Mouse (Mus musculus) kidney, postnatal 0 days (tissue): ENCODE results near the gene Mad1l1. TPM values are rescaled to one million over a fixed set of nuclear protein-coding genes. Genes with fewer than 3 reads are reported as not detected.

Experiments
- ATAC-seq: fragments of 200-750 bp; cut with Nextera tagmentation; replicated peaks from 2 replicates; pipeline ENCODE4 v1.8.0; 2017; ENCODE audit warnings: low read depth, moderate number of reproducible peaks, moderate TSS enrichment, moderate library complexity; ENCODE audit not compliant: low FRiP score
- DNase-seq: peaks from one replicate; pipeline ENCODE4 v3.0.0-alpha.2; 2016; ENCODE audit warnings: low spot score
- H3K27ac ChIP-seq: fragments of 300-500 bp; sonication (generic); 2 replicates; pipeline ENCODE4 v1.5.1; 2014; ENCODE audit warnings: mild to moderate bottlenecking
- H3K27me3 ChIP-seq: fragments of 300-500 bp; sonication (generic); 2 replicates; pipeline ENCODE4 v1.6.1; 2014; ENCODE audit warnings: low read length, mixed read lengths; ENCODE audit not compliant: insufficient read depth
- H3K36me3 ChIP-seq: fragments of 300-500 bp; sonication (generic); 2 replicates; pipeline ENCODE4 v1.6.1; 2014; ENCODE audit warnings: low read length, mixed read lengths; ENCODE audit not compliant: insufficient read depth
- H3K4me1 ChIP-seq: fragments of 300-500 bp; sonication (generic); replicated peaks from 2 replicates; pipeline ENCODE4 v1.6.1; 2014; ENCODE audit warnings: antibody characterized with exemption, low read length, mixed read lengths; ENCODE audit not compliant: insufficient read depth
- H3K4me2 ChIP-seq: fragments of 300-500 bp; sonication (generic); 2 replicates; pipeline ENCODE4 v1.6.1; 2014; ENCODE audit warnings: mild to moderate bottlenecking, low read length, moderate library complexity, mixed read lengths
- H3K4me3 ChIP-seq: fragments of 300-500 bp; sonication (generic); replicated peaks from 2 replicates; pipeline ENCODE4 v1.5.1; 2014; ENCODE audit warnings: low read depth, low read length
- H3K9ac ChIP-seq: fragments of 300-500 bp; sonication (generic); 2 replicates; pipeline ENCODE4 v1.6.1; 2014; ENCODE audit warnings: low read depth, low read length
- H3K9me3 ChIP-seq: fragments of 300-500 bp; sonication (generic); replicated peaks from 2 replicates; pipeline ENCODE4 v1.6.1; 2016; ENCODE audit warnings: low read length, inconsistent platforms, mixed read lengths
- CTCF ChIP-seq: IDR thresholded peaks from 2 replicates; pipeline ENCODE4 v1.5.1; 2016; ENCODE audit warnings: antibody characterized with exemption, low read depth, mild to moderate bottlenecking, moderate library complexity
- WGBS: fragments of 180-500 bp; shearing (Covaris S2); extraction: QIAGEN DNeasy Blood & Tissue Kit; methylation state at CpG from one replicate; pipeline ENCODE4 v1.1.7; 2014; 5-methylcytosine and 5-hydroxymethylcytosine counted together
- polyA plus RNA-seq: library from polyadenylated mRNA; unstranded; fragments of >200 nt; fragmentation: Nextera tagmentation; extraction: Ambion mirVana; gene quantifications from 2 replicates; pipeline ENCODE4 v1.2.1, GENCODE M21; 2015

The Mad1l1 gene
- polyA plus RNA-seq, 1 experiment from 2014 or later: 25.8 TPM

DNA sequence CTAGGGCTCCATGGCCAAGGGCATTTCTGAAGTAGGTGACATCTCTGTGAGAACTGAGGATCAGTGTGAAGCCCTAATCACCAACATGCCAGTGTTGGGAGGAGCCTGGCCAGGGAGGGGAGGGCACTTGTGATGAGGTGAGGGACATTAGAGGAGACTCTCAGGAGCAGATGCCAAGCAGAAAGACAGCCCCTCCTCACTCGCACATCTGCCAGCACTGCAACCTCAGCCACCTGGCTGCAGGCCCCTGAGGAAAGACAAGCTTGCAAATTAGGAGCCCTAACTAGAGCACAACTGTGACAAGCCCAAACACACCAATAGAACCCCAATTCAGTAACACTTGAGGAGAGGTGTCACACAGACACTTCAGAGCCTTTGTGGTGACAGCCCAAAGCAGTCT lies 120.2 kb downstream of the Mad1l1 start:
- no peak for TF ChIP-seq CTCF
- H3K9ac ChIP-seq: no peak overlapping the region
- ATAC-seq: no peak
- H3K9me3 ChIP-seq: no peaks in the 10 kb centered on the region
- no peak overlapping the region for H3K4me3 ChIP-seq
- H3K27ac ChIP-seq: no peak overlapping the region
- 84% methylated on average over 1 of the region's 1 CpGs for WGBS
- H3K27me3 ChIP-seq: no peaks in the 10 kb centered on the region
- DNase-seq: no peak
- H3K4me2 ChIP-seq: no peak overlapping the region
- no peaks in the 10 kb centered on the region for H3K36me3 ChIP-seq
- H3K4me1 ChIP-seq: no peaks in the 10 kb centered on the region

DNA sequence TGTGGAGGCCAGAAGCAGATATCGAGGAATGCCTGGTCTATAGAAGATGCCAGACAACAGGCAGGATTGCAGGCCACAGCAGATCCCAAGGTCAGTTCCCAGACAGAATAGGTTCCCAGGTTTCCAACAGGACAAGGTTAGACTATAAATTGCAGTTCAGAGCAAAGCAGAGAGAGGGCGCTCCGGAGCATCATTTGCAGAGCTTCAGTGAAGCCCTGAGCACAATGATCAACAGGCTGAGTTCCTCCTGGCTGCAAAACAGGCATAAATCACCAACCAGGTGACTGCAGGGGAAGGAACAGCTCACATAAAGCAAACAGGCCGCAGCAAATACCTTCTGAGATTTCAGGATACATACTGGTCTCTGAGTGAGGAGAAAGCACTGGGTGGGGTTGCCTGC lies 123.6 kb downstream of the Mad1l1 start:
- Histone ChIP-seq H3K4me2 (no peak overlapping the region), H3K36me3 (no peaks in the 10 kb centered on the region), H3K9me3 (no peaks in the 10 kb centered on the region), H3K4me1 (0 out of 2 replicates have a peak, but pooled peaks cover 3% of the 10 kb centered on the region), H3K4me3 (no peak overlapping the region), H3K9ac (no peak overlapping the region), H3K27me3 (no peaks in the 10 kb centered on the region), H3K27ac (no peak overlapping the region)
- peak; percentile 81 for TF ChIP-seq CTCF
- ATAC-seq (peak; percentile 40; the same call in 1 of the 2 replicates), DNase-seq (peak; percentile 81)
- 23% methylated on average over 4 of the region's 4 CpGs for WGBS

DNA sequence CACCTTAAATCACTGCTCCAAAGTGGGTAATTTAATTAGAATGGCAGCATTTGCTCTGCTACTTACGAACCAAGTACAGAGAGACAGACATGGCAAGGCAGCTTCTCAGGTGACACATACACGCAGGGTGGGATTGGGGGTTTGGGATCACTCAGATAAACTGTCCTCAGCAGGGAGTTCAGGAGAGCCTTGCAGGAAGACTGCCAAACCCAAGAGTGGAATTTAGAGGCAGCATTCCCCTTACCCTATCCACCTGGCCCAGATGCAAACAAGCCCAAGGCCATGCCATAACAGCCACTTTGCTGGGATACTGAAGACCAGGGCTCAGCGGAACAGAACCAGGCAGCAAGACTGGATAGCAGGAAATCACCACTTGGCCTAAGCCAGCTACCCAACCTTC lies 124.9 kb downstream of the Mad1l1 start:
- no peak overlapping the region for H3K4me2 ChIP-seq
- no peak overlapping the region for H3K9ac ChIP-seq
- no peak for ATAC-seq
- no peak for TF ChIP-seq CTCF
- no peaks in the 10 kb centered on the region for H3K36me3 ChIP-seq
- no peak for DNase-seq
- H3K4me3 ChIP-seq: no peak overlapping the region
- WGBS: 74% methylated on average over 3 of the region's 3 CpGs
- H3K27me3 ChIP-seq: no peaks in the 10 kb centered on the region
- 0 out of 2 replicates have a peak, but pooled peaks cover 3% of the 10 kb centered on the region for H3K4me1 ChIP-seq
- H3K27ac ChIP-seq: no peak overlapping the region
- no peaks in the 10 kb centered on the region for H3K9me3 ChIP-seq

DNA sequence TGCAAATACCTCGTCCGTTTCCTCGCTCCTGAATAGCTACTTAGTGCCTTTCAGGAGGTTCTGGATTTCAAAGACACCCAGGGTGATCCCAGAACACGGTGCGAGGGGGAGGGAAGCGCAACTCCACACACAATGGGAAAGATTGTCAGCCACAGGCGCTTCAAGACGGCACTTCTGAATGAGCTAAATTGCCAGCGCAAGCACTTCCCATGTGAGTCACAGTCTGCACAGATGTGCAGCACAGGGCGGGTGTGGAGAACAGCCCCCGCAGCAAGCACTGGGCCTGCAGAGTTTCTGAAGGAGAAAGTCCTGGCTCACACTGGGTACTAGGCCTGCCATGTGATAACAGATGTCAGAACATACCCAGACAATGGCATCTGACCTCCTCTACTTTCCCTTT lies 127.2 kb downstream of the Mad1l1 start:
- no peak for ATAC-seq
- Histone ChIP-seq H3K4me1 (0 out of 2 replicates have a peak, but pooled peaks cover 3% of the 10 kb centered on the region), H3K4me3 (no peak overlapping the region), H3K9me3 (no peaks in the 10 kb centered on the region), H3K36me3 (no peaks in the 10 kb centered on the region), H3K27me3 (no peaks in the 10 kb centered on the region), H3K27ac (no peak overlapping the region), H3K9ac (no peak overlapping the region), H3K4me2 (no peak overlapping the region)
- DNase-seq: no peak
- WGBS: 88% methylated on average over 11 of the region's 11 CpGs
- no peak for TF ChIP-seq CTCF

DNA sequence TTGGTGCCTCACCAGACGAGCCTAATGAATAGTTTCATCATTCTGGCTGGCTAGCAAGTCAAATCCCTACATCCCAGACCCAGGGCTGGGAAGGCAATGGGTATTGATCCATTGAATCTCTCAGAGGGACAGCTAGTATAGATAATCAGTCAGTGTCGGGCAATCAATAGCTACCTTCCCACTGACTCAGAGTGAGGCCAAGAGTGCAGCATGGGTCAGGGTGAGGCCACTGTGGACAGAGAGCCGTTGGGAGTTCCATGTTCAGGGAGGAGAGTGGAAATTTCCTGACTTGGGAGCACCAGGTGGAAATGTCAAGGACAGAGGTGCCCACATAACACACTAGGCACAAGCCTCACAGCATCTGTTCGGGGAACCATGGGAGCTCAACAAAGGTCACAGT lies 129.8 kb downstream of the Mad1l1 start:
- Histone ChIP-seq H3K4me3 (no peak overlapping the region), H3K27ac (no peak overlapping the region), H3K9ac (no peak overlapping the region), H3K4me1 (0 out of 2 replicates have a peak, but pooled peaks cover 3% of the 10 kb centered on the region), H3K9me3 (no peaks in the 10 kb centered on the region), H3K27me3 (no peaks in the 10 kb centered on the region), H3K36me3 (no peaks in the 10 kb centered on the region), H3K4me2 (no peak overlapping the region)
- 73% methylated on average over 4 of the region's 4 CpGs for WGBS
- DNase-seq: no peak
- ATAC-seq: no peak
- no peak for TF ChIP-seq CTCF

DNA sequence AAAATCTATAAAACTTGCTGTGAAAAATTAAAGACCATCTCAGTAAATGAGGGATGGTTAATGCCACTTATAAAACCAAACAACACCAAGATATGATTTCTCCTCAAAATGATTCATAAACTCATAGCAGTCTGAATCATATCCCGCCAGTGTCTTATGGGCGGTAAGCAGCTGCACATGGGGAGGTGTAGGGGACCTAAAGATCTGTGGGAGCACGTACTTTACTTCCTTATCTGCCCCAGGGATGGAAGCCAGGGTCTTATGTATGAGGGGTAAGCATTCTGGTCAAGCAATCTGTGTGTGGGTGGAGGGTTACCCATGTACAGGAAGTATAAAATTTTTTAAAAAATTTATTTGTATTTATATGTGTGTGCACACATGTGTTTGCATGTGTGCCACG lies 135.0 kb downstream of the Mad1l1 start:
- ATAC-seq (no peak), DNase-seq (no peak)
- Histone ChIP-seq H3K4me1 (no peaks in the 10 kb centered on the region), H3K4me2 (no peak overlapping the region), H3K4me3 (no peak overlapping the region), H3K27me3 (no peaks in the 10 kb centered on the region), H3K9ac (no peak overlapping the region), H3K9me3 (no peaks in the 10 kb centered on the region), H3K27ac (no peak overlapping the region), H3K36me3 (no peaks in the 10 kb centered on the region)
- no peak for TF ChIP-seq CTCF
- WGBS: 86% methylated on average over 4 of the region's 4 CpGs

DNA sequence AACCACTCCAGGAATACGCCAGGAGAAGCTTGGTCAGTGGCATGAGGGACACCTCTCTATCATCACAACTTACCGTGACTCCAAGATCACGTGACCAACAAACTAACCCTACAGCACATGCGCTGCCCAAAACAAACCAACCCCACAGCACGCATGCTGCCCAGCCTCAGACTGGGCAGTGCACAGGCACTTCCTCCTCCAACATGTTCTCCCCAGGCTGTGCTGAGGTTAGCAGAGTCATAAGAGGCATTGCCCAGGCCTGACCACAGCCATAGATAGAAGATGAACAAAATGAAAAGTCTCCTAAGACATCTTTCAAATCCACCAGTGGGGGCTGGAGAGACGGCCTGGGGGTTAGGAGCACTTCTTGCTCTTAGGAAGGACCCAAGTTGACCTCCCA lies 135.6 kb downstream of the Mad1l1 start:
- H3K27me3 ChIP-seq: no peaks in the 10 kb centered on the region
- WGBS: 90% methylated on average over 6 of the region's 6 CpGs
- H3K4me3 ChIP-seq: no peak overlapping the region
- no peak overlapping the region for H3K9ac ChIP-seq
- no peak overlapping the region for H3K4me2 ChIP-seq
- H3K27ac ChIP-seq: no peak overlapping the region
- DNase-seq (no peak), ATAC-seq (no peak)
- no peaks in the 10 kb centered on the region for H3K9me3 ChIP-seq
- no peak for TF ChIP-seq CTCF
- no peaks in the 10 kb centered on the region for H3K36me3 ChIP-seq
- no peaks in the 10 kb centered on the region for H3K4me1 ChIP-seq
